Mouse (Mus musculus) telencephalon, adult 2 months (tissue): Measurements from ENCODE around the gene Dpm2.
A peak's percentile ranks its signal among the peaks of the same experiment; 100 is the strongest.

Experiments
- DNase-seq: peaks from one replicate; pipeline ENCODE4 v3.0.0-alpha.2; 2011; ENCODE audit warnings: low read depth, low spot score

Dpm2 gene

GRCm38 (mm10) chr2:32582830-32583799, 12.5 kb downstream of the Dpm2 start:
- DNase-seq = no peak

GRCm38 (mm10) chr2:32585149-32585714, 14.6 kb downstream of the Dpm2 start:
- no peak for DNase-seq

GRCm38 (mm10) chr2:32586871-32587351, 16.3 kb downstream of the Dpm2 start, which contains the start of gene St6galnac4:
TSS of gene St6galnac4 (plus strand) at chr2:32587095.
- DNase-seq = peak; percentile 90

- no peak for DNase-seq
Measured at GRCm38 (mm10) chr2:32587731-32588321, 17.2 kb downstream of the Dpm2 start.

GRCm38 (mm10) chr2:32589213-32589795, 18.6 kb downstream of the Dpm2 start:
- no peak for DNase-seq

GRCm38 (mm10) chr2:32590224-32590623, 19.6 kb downstream of the Dpm2 start:
- no peak for DNase-seq

GRCm38 (mm10) chr2:32591249-32591648, 20.6 kb downstream of the Dpm2 start:
- DNase-seq = no peak

- DNase-seq = no peak
Measured at GRCm38 (mm10) chr2:32596725-32597124, 26.1 kb downstream of the Dpm2 start.

- no peak for DNase-seq
Measured at GRCm38 (mm10) chr2:32597248-32597647, 26.6 kb downstream of the Dpm2 start.

GRCm38 (mm10) chr2:32597699-32598098, 27.0 kb downstream of the Dpm2 start:
- no peak for DNase-seq

GRCm38 (mm10) chr2:32598506-32598905, 27.8 kb downstream of the Dpm2 start:
- no peak for DNase-seq

GRCm38 (mm10) chr2:32599409-32599808, 28.8 kb downstream of the Dpm2 start, which contains the start of gene St6galnac6:
TSS of gene St6galnac6 (plus strand) at chr2:32599709.
- DNase-seq = no peak

- no peak for DNase-seq
Measured at GRCm38 (mm10) chr2:32601417-32602065, 30.9 kb downstream of the Dpm2 start.

GRCm38 (mm10) chr2:32602600-32603054, 32.0 kb downstream of the Dpm2 start:
- no peak for DNase-seq

GRCm38 (mm10) chr2:32604631-32605030, 34.0 kb downstream of the Dpm2 start:
- no peak for DNase-seq

- DNase-seq = peak; percentile 70
Measured at GRCm38 (mm10) chr2:32606161-32607142, 35.8 kb downstream of the Dpm2 start.

GRCm38 (mm10) chr2:32607262-32607947, 36.7 kb downstream of the Dpm2 start:
- DNase-seq = no peak

GRCm38 (mm10) chr2:32608141-32608777, 37.6 kb downstream of the Dpm2 start:
- DNase-seq = no peak
